Mouse (Mus musculus) bone marrow, adult 2 months (tissue): ENCODE measurements at regions not wholly inside any gene's neighbourhood (a gene's known extent, or its start where the extent isn't known, plus 50 kb on each side); places are given as distances from the start of the nearest gene placed in this dataset.

Source experiments
- CTCF ChIP-seq: fragments of 200-500 bp; IDR thresholded peaks from 2 replicates; pipeline ENCODE4 v1.5.1; 2011; ENCODE audit warnings: low read length, control low read depth; ENCODE audit not compliant: control insufficient read depth, insufficient read depth
- POLR2A ChIP-seq: fragments of 200-500 bp; IDR thresholded peaks from 2 replicates; pipeline ENCODE4 v1.6.1; 2011; ENCODE audit warnings: low read depth, mild to moderate bottlenecking, control low read depth, low read length, borderline replicate concordance; ENCODE audit not compliant: control insufficient read depth

DNA sequence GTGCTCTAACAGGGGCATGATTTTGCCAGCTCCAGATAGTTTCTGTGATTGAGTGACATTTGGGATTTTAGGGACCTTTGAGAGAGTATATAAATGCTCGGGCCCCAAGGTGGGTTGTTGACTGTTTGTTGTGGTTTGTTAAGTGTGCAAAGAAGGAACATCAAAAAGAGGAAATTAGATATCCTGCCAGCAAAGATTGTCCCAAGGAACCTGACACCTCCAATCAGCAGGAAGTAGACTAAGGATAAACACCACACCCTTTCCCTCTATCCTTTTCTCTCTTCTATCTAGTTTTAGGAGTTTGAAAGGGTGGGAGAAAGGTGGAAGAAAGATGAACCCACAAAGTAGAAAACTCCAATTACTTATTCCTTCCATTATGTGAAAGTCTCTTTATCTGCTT, 103.9 kb upstream of the P2ry1 start:
- no peak for TF ChIP-seq CTCF
- no peak for TF ChIP-seq POLR2A
